Mouse (Mus musculus) liver, adult (tissue): ENCODE measurements around the gene Dusp28.

Source experiments
- GATA4 ChIP-seq: IDR thresholded peaks from 2 replicates; pipeline ENCODE4 v1.6.1; 2014; ENCODE audit warnings: mild to moderate bottlenecking, low read length; ENCODE audit not compliant: insufficient replicate concordance

Gene Dusp28

DNA sequence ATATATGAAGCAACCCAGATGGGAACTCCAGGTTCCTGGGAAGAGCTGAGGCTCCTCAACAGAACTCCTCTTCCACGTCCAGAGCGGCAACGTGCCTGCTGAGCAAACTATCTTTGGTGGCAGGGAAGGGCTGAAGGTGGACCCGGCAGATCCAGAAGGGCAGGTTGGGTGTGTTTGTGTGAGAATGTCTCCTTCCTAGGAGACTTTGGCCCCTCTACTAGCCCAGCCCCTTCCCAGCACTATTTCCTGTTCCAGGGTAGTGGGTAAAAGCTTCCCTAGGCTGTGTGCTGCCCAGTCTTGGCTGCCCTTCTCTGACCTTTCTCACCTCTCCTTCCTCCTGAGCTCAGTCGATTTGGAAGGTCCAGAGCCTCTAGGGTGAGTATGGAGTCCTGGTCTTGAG lies 43.8 kb downstream of the Dusp28 start, which contains the start of gene Gpr35:
Gpr35 (plus strand) TSS at position 259 of the 400 bp plus-strand sequence.
- no peak for TF ChIP-seq GATA4

- TF ChIP-seq GATA4: no peak
Observed at GRCm38 (mm10) chr1:92953641-92954040, 46.9 kb downstream of the Dusp28 start.

DNA sequence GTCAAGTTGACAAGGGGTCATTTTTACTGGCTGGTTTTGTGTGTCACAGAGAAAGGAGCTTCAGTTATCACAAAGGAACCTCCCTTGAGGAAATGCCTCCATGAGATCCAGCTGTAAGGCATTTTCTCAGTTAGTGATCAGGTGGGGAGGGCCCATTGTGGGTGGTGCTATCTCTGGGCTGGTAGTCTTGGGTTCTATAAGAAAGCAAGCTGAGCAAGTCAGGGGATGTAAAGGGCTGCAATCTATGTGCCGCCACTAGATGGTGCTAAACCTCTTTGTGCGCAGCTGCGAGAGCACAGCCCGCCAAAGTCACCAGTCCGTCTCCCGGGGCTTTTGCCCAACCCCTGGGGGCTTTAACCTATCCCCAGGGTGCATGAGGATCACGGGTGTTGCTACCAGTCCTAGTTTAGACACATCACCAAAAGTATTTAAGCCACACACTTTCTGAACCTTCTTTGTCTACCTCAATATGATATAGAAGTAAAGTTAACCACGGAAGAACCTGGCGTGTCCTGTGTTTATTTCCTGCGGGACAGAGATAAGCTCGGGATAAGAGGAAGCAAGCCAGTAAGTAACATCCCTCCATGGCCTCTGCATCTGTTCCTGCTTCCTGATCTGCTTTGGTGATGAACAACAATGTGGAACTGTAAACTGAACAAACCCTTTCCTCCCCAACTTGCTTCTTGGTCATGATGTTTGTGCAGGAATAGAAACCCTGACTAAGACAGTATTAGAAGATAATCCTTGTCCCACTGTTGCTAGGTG lies 50.0 kb downstream of the Dusp28 start:
- peak; percentile 32; the same call in 1 of the 2 replicates for TF ChIP-seq GATA4
